Mouse (Mus musculus) megakaryocyte, embryonic 14.5 days (primary cell): ENCODE data around the gene Taf15. TPM values are rescaled to one million over a fixed set of nuclear protein-coding genes. Genes with fewer than 3 reads are reported as not detected.

Experiments
- H3K27me3 ChIP-seq: replicated peaks from 2 replicates; pipeline ENCODE3; 2012; ENCODE audit warnings: inconsistent platforms
- H3K36me3 ChIP-seq: replicated peaks from 2 replicates; pipeline ENCODE3; 2012; ENCODE audit warnings: low read length, inconsistent platforms, mixed read lengths
- H3K4me1 ChIP-seq: 2 replicates; pipeline ENCODE4 v1.6.1; 2012; ENCODE audit warnings: inconsistent platforms
- H3K4me3 ChIP-seq: replicated peaks from 2 replicates; pipeline ENCODE3; 2012; ENCODE audit warnings: moderate library complexity, mild to moderate bottlenecking, inconsistent platforms
- H3K9me3 ChIP-seq: 2 replicates; pipeline ENCODE4 v1.6.1; 2012; ENCODE audit warnings: inconsistent platforms
- FLI1 ChIP-seq: IDR thresholded peaks from 2 replicates; pipeline ENCODE4 v1.6.1; 2012; ENCODE audit warnings: low read length, inconsistent platforms, mixed read lengths
- GATA1 ChIP-seq: IDR thresholded peaks from 3 replicates; pipeline ENCODE4 v1.6.1; 2012; ENCODE audit warnings: mixed read lengths, low read length, inconsistent platforms, borderline replicate concordance
- polyA plus RNA-seq: library from polyadenylated mRNA; stranded (reverse); fragments of >175 nt; gene quantifications from 2 replicates; pipeline ENCODE4 v1.2.3, GENCODE M21; 2012; ENCODE audit warnings: low replicate concordance; ENCODE audit not compliant: insufficient read depth

Taf15 gene
- polyA plus RNA-seq, 1 experiment: 97.3 TPM

- H3K36me3 ChIP-seq: no peaks in the 10 kb centered on the region
- no peak for TF ChIP-seq FLI1
- TF ChIP-seq GATA1: no peak
- no peaks in the 10 kb centered on the region for H3K9me3 ChIP-seq
- H3K27me3 ChIP-seq: peaks cover 14% of the 10 kb centered on the region
- peaks cover 31% of the 10 kb centered on the region for H3K4me1 ChIP-seq
- no peak overlapping the region for H3K4me3 ChIP-seq
These were observed 78.8 kb downstream of the Taf15 start for GRCm38 (mm10) chr11:83551668-83552067.

Other genes starting within 250 kb of the Taf15 start
- gene Slfn14, start 186.4 kb upstream of the Taf15 start, polyA plus RNA-seq: 1.4 TPM in 1 of 2 replicates, not detected in the other
- 3.7 and 13.6 TPM in 2 replicates for gene Ap2b1, start 174.1 kb upstream of the Taf15 start, polyA plus RNA-seq
- gene Pex12, start 170.5 kb upstream of the Taf15 start, polyA plus RNA-seq: 2.2 and 9.8 TPM in 2 replicates
- 0.17 and 1.7 TPM in 2 replicates for gene Rasl10b, start 63.9 kb upstream of the Taf15 start, polyA plus RNA-seq
- gene Gas2l2, start 43.6 kb upstream of the Taf15 start, polyA plus RNA-seq: not detected in 2 replicates
- gene 1700020L24Rik, start 35.4 kb upstream of the Taf15 start, polyA plus RNA-seq: 2.3 TPM in 1 of 2 replicates, not detected in the other
- gene Mmp28, start 10.0 kb upstream of the Taf15 start, polyA plus RNA-seq: 1.3 TPM in 1 of 2 replicates, not detected in the other
- not detected in 2 replicates for gene Heatr9, start 49.1 kb downstream of the Taf15 start, polyA plus RNA-seq
- 10.7 TPM in 1 of 2 replicates, not detected in the other for gene Ccl5, start 57.4 kb downstream of the Taf15 start, polyA plus RNA-seq
- gene Ccl9, start 105.5 kb downstream of the Taf15 start, polyA plus RNA-seq: 2.4 TPM in 1 of 2 replicates, not detected in the other
- gene Ccl6, start 120.0 kb downstream of the Taf15 start, polyA plus RNA-seq: 26.0 TPM in 1 of 2 replicates, not detected in the other
- not detected in 2 replicates for gene Rpl9-ps1, start 172.5 kb downstream of the Taf15 start, polyA plus RNA-seq
- gene Ccl3, start 176.3 kb downstream of the Taf15 start, polyA plus RNA-seq: 7.9 TPM in 1 of 2 replicates, not detected in the other
- gene Ccl4, start 189.5 kb downstream of the Taf15 start, polyA plus RNA-seq: 1.7 TPM in 1 of 2 replicates, not detected in the other
- not detected in 2 replicates for gene Wfdc17, start 230.9 kb downstream of the Taf15 start, polyA plus RNA-seq
- gene Wfdc18, start 235.9 kb downstream of the Taf15 start, polyA plus RNA-seq: not detected in 2 replicates